In genomic region chr2:159645861-159646260, GRCm38 (mm10) we compare ENCODE assay signal across 9 mouse cellular contexts.
A peak's percentile ranks its signal among the peaks of the same experiment; 100 is the strongest.
DNase-seq lines count a peak whose midpoint lies in the region; ATAC-seq and TF ChIP-seq lines count a peak whose summit lies in the region.
"Had no signal": no experiment of that assay in that cellular context is flagged by ENCODE, and none has a peak within 500 bp of the region (broad histone marks: within the 10 kb centered on the region; RNA-seq: fewer than 3 reads in every experiment).

No protein-coding gene starts in this region.

- no peak overlapping the region for H3K27ac ChIP-seq in liver, adult 2 months (replicated peaks; ENCODE audit: insufficient read depth, low read depth, low read length)
- H3K27ac ChIP-seq in liver, embryonic 11.5 days (ENCODE audit: low read depth, low read length), result no peak overlapping the region
- no peak overlapping the region for H3K27ac ChIP-seq in forebrain, embryonic 11.5 days (ENCODE audit: low read depth, low read length)
- H3K27ac ChIP-seq: midbrain, embryonic 12.5 days had no signal

- DNase-seq in cerebellum, postnatal 10 days, result peak; percentile 38 to 53
- no peak for DNase-seq in cerebellum, adult 18-20 months
- peak; percentile 54 for DNase-seq in liver, adult 2 months (ENCODE audit: extremely low read depth, low read depth, low spot score)
- no peak for DNase-seq in liver, embryonic 11.5 days (ENCODE audit: low spot score)
- DNase-seq in embryo, embryonic 11 days, result peak; percentile 50
- peak; percentile 10 to 37 for DNase-seq in layer of hippocampus, postnatal 10 days (ENCODE audit: low spot score in 2 of 2)
- no peak for DNase-seq in natural killer cell, adult 2 months (ENCODE audit: low spot score in 2 of 2)
- no peak for DNase-seq in forebrain, embryonic 11.5 days (ENCODE audit: low spot score)

- 45% methylated on average over 4 of the region's 4 CpGs for WGBS in liver, adult 2 months
- WGBS in liver, embryonic 11.5 days, result 53% methylated on average over 4 of the region's 4 CpGs
- 61% methylated on average over 4 of the region's 4 CpGs for WGBS in forebrain, embryonic 11.5 days

- no peaks in the 10 kb centered on the region for H3K4me1 ChIP-seq in liver, adult 2 months (ENCODE audit: control insufficient read depth, insufficient read depth, low read length)
- no peaks in the 10 kb centered on the region for H3K4me1 ChIP-seq in liver, embryonic 11.5 days (replicated peaks; ENCODE audit: control insufficient read depth, insufficient read depth, low read length)
- H3K4me1 ChIP-seq in forebrain, embryonic 11.5 days (replicated peaks; ENCODE audit: control insufficient read depth, insufficient read depth, low read length), result no peaks in the 10 kb centered on the region
- H3K4me1 ChIP-seq: midbrain, embryonic 12.5 days had no signal

- peak; percentile 30; the same call in 1 of the 2 replicates for TF ChIP-seq CTCF in liver, adult 2 months (IDR thresholded peaks at IDR 0.05; ENCODE audit: low read depth, low read length)

- H3K27me3 ChIP-seq in liver, adult 2 months (ENCODE audit: control insufficient read depth, insufficient read depth, low read length), result no peaks in the 10 kb centered on the region
- no peaks in the 10 kb centered on the region for H3K27me3 ChIP-seq in liver, embryonic 11.5 days (replicated peaks; ENCODE audit: control insufficient read depth, insufficient read depth, low read length)
- H3K27me3 ChIP-seq in forebrain, embryonic 11.5 days (ENCODE audit: control insufficient read depth, insufficient read depth, low read length), result no peaks in the 10 kb centered on the region
- H3K27me3 ChIP-seq: midbrain, embryonic 12.5 days had no signal

- H3K4me3 ChIP-seq in liver, adult 2 months (ENCODE audit: insufficient read depth, low read depth, low read length), result no peak overlapping the region
- H3K4me3 ChIP-seq in liver, embryonic 11.5 days (ENCODE audit: low read depth, low read length), result no peak overlapping the region
- no peak overlapping the region for H3K4me3 ChIP-seq in forebrain, embryonic 11.5 days (ENCODE audit: low read depth, low read length)
- H3K4me3 ChIP-seq: midbrain, embryonic 12.5 days had no signal

- ATAC-seq in liver, embryonic 11.5 days (replicated peaks; ENCODE audit: low FRiP score), result no peak
- no peak for ATAC-seq in forebrain, embryonic 11.5 days (replicated peaks; ENCODE audit: low FRiP score)

- H3K9ac ChIP-seq in liver, adult 2 months (ENCODE audit: low read depth, low read length), result no peak overlapping the region
- H3K9ac ChIP-seq in liver, embryonic 11.5 days (ENCODE audit: low read depth, low read length), result no peak overlapping the region
- no peak overlapping the region for H3K9ac ChIP-seq in forebrain, embryonic 11.5 days (ENCODE audit: low read length)
- H3K9ac ChIP-seq: midbrain, embryonic 12.5 days had no signal

- no peak for TF ChIP-seq POLR2A in liver, adult 2 months (IDR thresholded peaks at IDR 0.05; ENCODE audit: extremely low read depth, insufficient read depth, low read length)

- no peaks in the 10 kb centered on the region for H3K79me2 ChIP-seq in liver, adult 2 months (ENCODE audit: control insufficient read depth, insufficient read depth, low read length)

- H3K4me2 ChIP-seq in liver, embryonic 11.5 days, result no peak overlapping the region
- no peak overlapping the region for H3K4me2 ChIP-seq in forebrain, embryonic 11.5 days (ENCODE audit: low read depth, low read length, severe bottlenecking)
- H3K4me2 ChIP-seq: midbrain, embryonic 12.5 days had no signal

- no peaks in the 10 kb centered on the region for H3K9me3 ChIP-seq in liver, embryonic 11.5 days (ENCODE audit: control insufficient read depth, low read length)
- no peaks in the 10 kb centered on the region for H3K9me3 ChIP-seq in forebrain, embryonic 11.5 days (ENCODE audit: control insufficient read depth, low read length)
- H3K9me3 ChIP-seq: midbrain, embryonic 12.5 days had no signal

- H3K36me3 ChIP-seq in liver, adult 2 months (ENCODE audit: control insufficient read depth, insufficient read depth, low read length), result no peaks in the 10 kb centered on the region
- H3K36me3 ChIP-seq in liver, embryonic 11.5 days (ENCODE audit: control insufficient read depth, insufficient read depth, low read length), result no peaks in the 10 kb centered on the region
- H3K36me3 ChIP-seq in forebrain, embryonic 11.5 days (ENCODE audit: control insufficient read depth, insufficient read depth, low read length), result no peaks in the 10 kb centered on the region
- H3K36me3 ChIP-seq: midbrain, embryonic 12.5 days had no signal

Comparison
In these comparisons a context has a peak if more than half of its experiments do, and no peak if none do; other contexts are left out.
1. DNase-seq: peak in cerebellum, postnatal 10 days (2 of 2), liver, adult 2 months (single experiment), embryo, embryonic 11 days (single experiment) and layer of hippocampus, postnatal 10 days (2 of 2); none in cerebellum, adult 18-20 months (0 of 2), liver, embryonic 11.5 days (single experiment), natural killer cell, adult 2 months (0 of 2) and forebrain, embryonic 11.5 days (single experiment).